Mouse (Mus musculus) Patski (cell line): ENCODE results near the gene Sardh. TPM values are rescaled to one million over a fixed set of nuclear protein-coding genes. Genes with fewer than 3 reads are reported as not detected.
A peak's percentile ranks its signal among the peaks of the same experiment; 100 is the strongest.

Experiments used
- ATAC-seq: fragments of 100-300 bp; one replicate; pipeline ENCODE4 v1.8.0; 2021
- CTCF ChIA-PET: fragments of 350-600 bp; sonication (Branson Sonifier 250); formaldehyde crosslinking; loops from one replicate; lab custom pipeline; 2022; ENCODE audit warnings: inconsistent platforms; lab: Charles Lee
- POLR2A ChIA-PET: fragments of 350-600 bp; sonication (Branson Sonifier 250); formaldehyde crosslinking; loops from one replicate; lab custom pipeline; 2022; ENCODE audit warnings: antibody characterized with exemption, inconsistent platforms; lab: Charles Lee
- DNase-seq: peaks from one replicate; pipeline ENCODE4 v3.0.0-alpha.2; 2011; ENCODE audit warnings: low read depth, low spot score
- H3K27me3 ChIP-seq: fragments of 371-371 bp; one replicate; pipeline ENCODE4 v1.5.1; 2021
- CTCF ChIP-seq: fragments of 100-300 bp; IDR thresholded peaks from one replicate; pipeline ENCODE4 v1.5.1; 2021
- in situ Hi-C: fragments of 300-500 bp; cut with MboI; formaldehyde crosslinking; loops from 3 replicates; pipeline ENCODE4 v1.11.1; 2018; ENCODE audit warnings: low pct_unique_long_range_greater_than_20kb, mixed read lengths
- polyA plus RNA-seq: library from polyadenylated mRNA; unstranded; gene quantifications from one replicate; pipeline ENCODE4 v1.2.3, GENCODE M21; 2021

Sardh gene
- polyA plus RNA-seq, 1 experiment from 2014 or later: 9.4 TPM

DNA sequence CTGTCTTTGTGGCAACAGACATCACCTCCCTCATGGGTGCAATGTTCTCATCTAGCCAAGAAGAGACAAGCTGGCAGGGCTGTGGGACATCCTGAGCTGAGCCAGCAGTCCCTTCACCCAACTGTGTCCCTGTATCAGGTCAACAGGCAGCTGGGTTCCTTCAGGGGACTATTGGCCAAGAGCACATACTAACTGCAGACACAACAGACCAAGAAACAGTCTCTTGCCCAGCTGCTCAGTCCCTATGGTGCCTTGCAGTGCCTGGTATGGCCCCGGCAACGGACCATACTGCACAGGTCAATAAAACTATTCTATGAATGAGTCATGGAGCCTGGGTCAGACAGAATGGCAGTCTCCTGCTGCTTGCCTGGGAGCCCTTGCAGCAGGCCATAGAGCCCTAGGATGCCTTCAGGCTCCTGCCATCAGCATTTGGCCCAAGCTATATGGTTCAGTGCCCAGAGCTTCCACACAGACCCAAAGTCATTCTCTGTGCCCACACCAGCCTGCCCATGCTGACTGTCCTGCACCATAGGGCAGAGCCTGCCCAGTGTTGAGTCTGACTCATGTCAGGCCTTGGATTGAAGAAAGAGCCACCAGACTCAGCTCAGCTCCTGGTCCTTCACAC lies 18.5 kb downstream of the Sardh start:
- in situ Hi-C loops: loop anchor here (5.0 kb wide), 4 partner anchors 97 to 577 kb away; partner anchors contain the start of gene Adamtsl2
- no peak for TF ChIP-seq CTCF
- H3K27me3 ChIP-seq: no peaks in the 10 kb centered on the region
- ATAC-seq (peak; percentile 27), DNase-seq (no peak)
- CTCF ChIA-PET: no interaction called here
- POLR2A ChIA-PET: no interaction called here

DNA sequence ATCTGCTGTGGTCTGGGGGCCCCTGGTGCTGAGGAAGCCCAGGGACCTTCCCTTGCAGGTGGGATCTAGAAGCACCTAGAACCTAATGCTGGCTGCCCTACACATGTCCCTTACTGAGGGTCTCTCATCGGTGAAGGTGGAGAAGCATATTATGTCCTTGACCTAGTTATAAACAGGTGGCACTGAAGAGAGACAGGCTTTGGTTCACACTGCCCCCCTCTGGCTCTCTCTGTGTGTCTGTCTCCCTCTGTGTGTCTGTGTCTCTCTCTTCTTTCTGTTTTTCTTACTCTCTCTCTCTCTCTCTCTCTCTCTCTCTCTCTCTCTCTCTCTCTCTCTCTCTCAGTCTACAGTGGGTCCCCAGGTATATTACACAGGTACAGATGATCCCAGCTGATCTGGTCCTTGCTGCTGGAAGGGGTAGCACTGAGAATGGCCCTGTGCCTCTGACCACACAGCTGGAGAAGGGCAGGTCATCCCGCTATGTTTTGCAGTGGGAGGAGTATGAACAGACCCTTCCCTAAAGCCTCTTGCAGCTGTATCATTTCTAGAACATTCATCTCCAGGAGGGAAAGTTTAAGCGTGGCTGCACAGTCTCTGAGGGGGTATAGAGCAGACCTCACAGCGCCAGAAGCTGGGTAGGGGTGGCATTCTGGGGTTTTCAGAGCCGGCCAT lies 19.2 kb downstream of the Sardh start:
- TF ChIP-seq CTCF: no peak
- ChIA-PET POLR2A (no interaction called here), CTCF (no interaction called here)
- H3K27me3 ChIP-seq: no peaks in the 10 kb centered on the region
- in situ Hi-C loops: no loop called here
- no peak for ATAC-seq
- DNase-seq: no peak

DNA sequence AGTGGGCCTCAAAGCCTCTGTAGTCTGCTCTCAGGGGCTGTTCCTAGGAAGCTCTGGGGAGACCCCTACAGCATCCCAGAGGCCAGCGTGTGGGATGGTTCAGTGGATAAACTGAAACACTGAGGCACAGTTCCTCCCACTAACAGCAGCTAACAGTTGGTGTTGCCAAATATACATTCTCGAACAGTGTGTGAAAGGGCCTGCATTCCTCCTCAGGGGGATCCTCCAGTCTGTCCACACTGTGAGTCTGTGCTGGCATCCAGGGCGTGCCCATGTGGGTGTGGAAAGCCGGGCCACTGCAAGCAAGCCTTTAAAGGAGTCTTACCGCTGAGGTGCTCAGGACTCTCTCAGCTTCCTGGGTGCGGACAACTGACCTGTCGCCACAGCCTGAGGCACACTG lies 21.6 kb downstream of the Sardh start:
- ChIA-PET CTCF (no interaction called here), POLR2A (interaction anchor here (0.8 kb wide), 1 partner anchor 12 kb away, joined by 3 read pairs; no protein-coding TSS in a partner anchor)
- no peak for TF ChIP-seq CTCF
- in situ Hi-C loops: no loop called here
- no peaks in the 10 kb centered on the region for H3K27me3 ChIP-seq
- DNase-seq (no peak), ATAC-seq (no peak)

DNA sequence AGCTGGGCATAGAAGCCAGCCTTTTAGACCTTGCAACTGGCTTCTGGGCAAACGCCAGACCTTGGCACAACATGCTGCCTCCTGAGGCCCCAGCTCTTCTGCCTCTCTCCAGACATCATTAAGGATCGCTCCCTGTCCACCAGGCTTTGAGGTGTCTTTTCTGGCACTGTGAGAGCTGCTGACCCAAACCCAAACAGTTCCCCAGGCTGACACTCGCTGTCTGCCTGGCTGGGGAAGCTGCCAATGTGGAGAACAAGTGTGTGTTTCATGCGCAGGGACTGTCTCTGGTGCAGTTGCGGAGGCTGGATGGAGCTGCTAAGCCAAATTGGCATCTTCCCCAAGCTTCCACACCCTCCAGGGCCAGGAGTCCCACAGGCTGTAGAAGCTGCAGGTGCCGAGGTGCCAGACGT lies 25.1 kb downstream of the Sardh start:
- no peak for TF ChIP-seq CTCF
- POLR2A ChIA-PET: interaction anchor here (1.1 kb wide), 1 partner anchor 9 kb away, joined by 3 read pairs; no protein-coding TSS in a partner anchor
- no peak for DNase-seq

DNA sequence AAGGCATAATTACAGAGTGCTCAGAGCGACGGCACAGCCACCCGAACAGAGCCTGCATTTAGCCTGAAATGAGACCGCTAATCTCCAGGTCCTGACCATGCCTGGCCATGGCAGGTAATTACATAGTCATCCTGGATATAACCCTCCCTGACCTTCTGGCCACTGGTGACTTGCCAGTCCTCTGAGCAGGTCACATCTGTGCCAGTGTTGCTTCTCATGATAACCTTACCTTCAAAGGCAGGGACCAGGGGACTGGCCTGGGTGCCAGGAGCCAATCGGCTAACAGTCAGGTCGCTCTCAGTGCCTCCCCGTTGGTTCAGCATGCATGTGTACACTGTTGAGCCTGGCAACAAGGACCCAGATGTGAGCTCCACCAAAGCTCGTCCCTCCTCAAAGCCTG lies 29.6 kb downstream of the Sardh start:
- in situ Hi-C loops: no loop called here
- no peaks in the 10 kb centered on the region for H3K27me3 ChIP-seq
- no peak for TF ChIP-seq CTCF
- ChIA-PET POLR2A (interaction anchor here (0.5 kb wide), 1 partner anchor 136 kb away, joined by 4 read pairs; no protein-coding TSS in a partner anchor), CTCF (interaction anchor here (2.1 kb wide), 1 partner anchor 93 kb away, joined by 8 read pairs; no protein-coding TSS in a partner anchor)
- no peak for ATAC-seq
- no peak for DNase-seq

More for the DNA sequence above, 25.1 kb downstream of the Sardh start:
- CTCF ChIA-PET: interaction anchor here (1.5 kb wide), 2 partner anchors 12 to 14 kb away, joined by 3 read pairs; no protein-coding TSS in a partner anchor
- ATAC-seq: no peak
- H3K27me3 ChIP-seq: no peaks in the 10 kb centered on the region
- in situ Hi-C loops: no loop called here

DNA sequence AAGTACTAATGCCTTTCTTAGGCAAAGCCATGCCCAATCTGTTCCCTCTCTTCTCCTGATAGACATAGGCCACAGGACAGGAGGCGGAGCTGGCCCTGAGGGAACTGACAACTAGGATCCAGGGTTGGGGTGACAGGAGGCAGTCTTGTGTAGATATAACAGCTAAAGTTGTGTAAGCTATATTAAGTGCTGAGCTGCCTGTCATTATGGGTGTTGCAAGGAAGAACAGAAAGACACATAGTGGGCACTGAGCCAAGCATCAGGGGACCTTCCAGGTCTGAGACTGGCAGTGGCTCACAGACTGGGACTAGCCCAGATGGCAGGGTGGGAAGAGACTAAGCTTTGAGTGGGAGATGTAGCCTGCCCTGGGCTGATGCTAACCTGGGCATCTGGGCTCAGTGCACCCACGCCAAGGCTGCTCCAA lies 30.0 kb downstream of the Sardh start:
- DNase-seq (no peak), ATAC-seq (no peak)
- in situ Hi-C loops: no loop called here
- ChIA-PET POLR2A (interaction anchor here (0.5 kb wide), 1 partner anchor 136 kb away, joined by 4 read pairs; no protein-coding TSS in a partner anchor), CTCF (interaction anchor here (2.1 kb wide), 1 partner anchor 92 kb away, joined by 8 read pairs; no protein-coding TSS in a partner anchor)
- no peak for TF ChIP-seq CTCF
- no peaks in the 10 kb centered on the region for H3K27me3 ChIP-seq

DNA sequence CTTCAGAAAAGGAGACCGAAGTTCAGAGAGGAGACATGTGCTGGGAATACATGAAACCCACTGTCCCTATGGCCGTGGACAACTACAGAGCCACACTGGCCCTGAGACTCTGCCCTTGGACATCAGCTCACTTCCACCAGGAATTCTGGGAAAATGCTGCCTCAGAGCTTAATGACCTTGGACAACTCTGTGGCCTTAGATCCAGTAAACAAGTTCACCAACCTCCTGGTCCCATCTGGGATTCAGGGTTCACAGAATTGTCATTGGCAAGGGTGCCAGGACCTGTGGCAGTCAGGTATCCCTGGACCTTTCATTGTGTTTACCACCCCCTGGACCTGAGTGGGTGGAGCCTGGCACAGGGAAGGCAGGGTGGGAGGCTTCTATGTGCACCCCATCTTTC lies 32.6 kb downstream of the Sardh start:
- TF ChIP-seq CTCF: no peak
- DNase-seq (no peak), ATAC-seq (no peak)
- ChIA-PET POLR2A (interaction anchor here (1.2 kb wide), 1 partner anchor 11 kb away, joined by 3 read pairs; no protein-coding TSS in a partner anchor), CTCF (no interaction called here)
- in situ Hi-C loops: no loop called here
- no peaks in the 10 kb centered on the region for H3K27me3 ChIP-seq

DNA sequence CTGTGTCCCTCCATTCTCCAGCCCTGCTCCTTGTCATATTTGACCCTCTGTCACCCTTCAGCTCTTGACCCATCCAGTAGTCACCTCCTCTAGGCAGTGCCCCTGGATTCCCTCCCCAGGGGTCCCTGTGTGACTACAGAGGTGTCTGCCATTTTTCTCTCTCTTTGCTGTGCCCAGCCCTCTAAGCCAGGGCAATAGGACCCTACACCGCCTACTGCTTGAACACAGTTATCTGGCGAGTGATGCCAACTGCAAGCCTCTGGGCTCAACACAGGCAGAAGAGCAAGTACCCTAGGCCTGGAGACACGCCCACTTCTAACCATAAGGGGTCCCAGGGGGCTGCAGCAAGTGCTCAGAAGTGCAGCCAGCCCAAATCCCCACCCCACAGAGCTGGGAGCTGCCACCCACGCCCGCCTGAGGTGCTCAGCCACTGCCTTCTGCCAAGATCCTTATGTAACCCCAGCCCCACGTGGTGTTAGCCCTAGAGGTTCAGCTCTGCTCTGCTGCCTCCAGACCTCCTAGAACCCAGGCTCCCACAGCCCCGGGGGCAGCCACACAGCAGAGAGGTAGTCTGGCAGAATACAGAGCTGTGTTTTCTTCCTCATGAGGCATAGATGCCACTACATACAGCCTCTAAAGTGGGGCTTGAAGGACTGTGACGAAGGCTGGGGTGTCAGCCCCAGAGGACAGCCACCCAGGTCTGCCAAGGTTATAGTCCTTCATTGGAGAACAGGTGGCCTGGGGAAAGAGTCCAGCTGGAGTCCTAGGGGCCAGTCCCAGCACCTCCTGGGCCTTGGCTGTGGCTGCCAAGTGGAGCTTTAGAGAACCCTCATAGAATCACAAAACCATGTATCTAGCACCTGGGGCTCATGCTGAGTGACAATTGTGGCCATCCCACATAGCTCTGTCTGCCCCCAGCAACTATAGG lies 35.9 kb downstream of the Sardh start:
- DNase-seq (no peak), ATAC-seq (peak; percentile 41)
- H3K27me3 ChIP-seq: no peaks in the 10 kb centered on the region
- no peak for TF ChIP-seq CTCF
- ChIA-PET POLR2A (no interaction called here), CTCF (interaction anchor here (1.0 to 1.6 kb wide), 4 partner anchors 20 to 168 kb away, joined by 3 read pairs; no protein-coding TSS in a partner anchor)
- in situ Hi-C loops: no loop called here

DNA sequence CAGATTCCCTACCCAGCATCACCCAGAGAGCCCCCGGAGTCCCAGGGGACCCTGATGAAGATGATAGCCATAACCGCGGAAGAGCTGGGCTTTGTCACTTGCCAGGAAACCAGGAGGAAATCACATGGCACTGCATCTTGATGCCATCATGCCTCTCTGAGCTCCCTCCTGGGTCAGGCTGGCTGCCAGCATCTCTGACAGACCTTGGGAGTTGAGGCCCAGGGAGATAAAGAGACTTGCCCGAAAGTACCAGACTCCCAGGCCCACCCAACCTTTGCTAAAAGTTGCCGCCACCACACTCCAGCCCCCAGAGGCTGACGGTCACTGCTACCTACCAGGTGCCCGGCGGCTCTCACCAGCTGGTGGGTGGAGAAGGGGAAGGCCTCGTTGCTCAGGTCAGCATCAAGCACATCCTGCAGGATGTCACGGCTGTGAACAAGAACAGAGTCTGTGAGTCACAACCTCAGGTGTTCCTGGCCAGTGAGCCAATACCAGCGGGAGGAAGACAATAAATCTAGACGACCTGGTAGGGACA lies 37.4 kb downstream of the Sardh start:
- no peaks in the 10 kb centered on the region for H3K27me3 ChIP-seq
- CTCF ChIA-PET: interaction anchor here (0.7 to 0.9 kb wide), 2 partner anchors 12 to 25 kb away, joined by 3 read pairs; no protein-coding TSS in a partner anchor
- TF ChIP-seq CTCF: no peak
- POLR2A ChIA-PET: no interaction called here
- ATAC-seq: no peak
- no peak for DNase-seq
- in situ Hi-C loops: no loop called here

DNA sequence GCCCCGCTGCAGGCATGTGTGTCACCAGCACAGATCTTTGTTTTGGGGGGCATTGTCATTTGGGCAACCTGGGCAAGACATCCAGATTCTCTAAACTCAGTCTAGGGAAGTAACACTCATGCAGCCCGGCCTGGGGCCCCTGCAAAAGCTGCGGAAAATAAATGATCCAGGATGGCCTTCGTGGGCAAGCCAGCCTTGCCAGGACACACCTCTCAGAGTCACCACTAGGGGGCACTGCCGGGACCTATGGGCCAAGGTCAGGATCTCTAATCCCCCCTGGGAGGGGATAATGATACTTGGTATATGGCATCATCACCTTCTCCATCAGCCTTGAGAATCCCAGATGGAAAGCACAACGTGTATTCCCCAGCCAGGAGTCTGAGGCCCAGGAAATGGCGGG lies 37.9 kb downstream of the Sardh start:
- ATAC-seq: no peak
- in situ Hi-C loops: no loop called here
- no peak for DNase-seq
- CTCF ChIA-PET: interaction anchor here (0.7 to 0.9 kb wide), 2 partner anchors 13 to 25 kb away, joined by 3 read pairs; no protein-coding TSS in a partner anchor
- POLR2A ChIA-PET: no interaction called here
- no peaks in the 10 kb centered on the region for H3K27me3 ChIP-seq
- no peak for TF ChIP-seq CTCF
